In the genomic region with DNA sequence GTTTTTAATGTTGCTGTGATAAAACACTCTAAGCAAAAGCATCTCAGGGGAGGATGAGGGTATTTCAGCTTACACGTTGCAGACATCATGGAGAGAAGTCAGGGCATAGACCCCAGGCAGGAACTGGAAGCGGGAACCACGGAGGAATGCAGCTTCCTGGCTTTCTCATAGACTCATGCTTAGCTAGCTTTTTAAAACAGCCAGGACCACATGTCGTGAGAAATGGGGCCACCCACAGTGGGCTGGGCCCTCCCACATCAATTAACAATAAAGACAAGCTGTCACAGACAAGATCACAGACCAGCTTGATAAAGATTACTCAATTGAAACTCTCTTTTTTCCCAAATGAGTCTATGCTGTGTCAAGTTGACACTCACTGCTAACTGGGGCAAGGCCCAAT, we compare ENCODE assay signal across 20 mouse cellular contexts. TPM values are rescaled to one million over a fixed set of nuclear protein-coding genes. Genes with fewer than 3 reads are reported as not detected.
DNase-seq lines count a peak whose midpoint lies in the region; TF ChIP-seq lines count a peak whose summit lies in the region.
"Had no signal": no experiment of that assay in that cellular context is flagged by ENCODE, and none has a peak within 500 bp of the region (broad histone marks: within the 10 kb centered on the region; RNA-seq: fewer than 3 reads in every experiment).

No protein-coding gene starts in this region.

- H3K27ac ChIP-seq in layer of hippocampus, adult 2 months = no peak overlapping the region
- H3K27ac ChIP-seq: embryonic facial prominence, embryonic 12.5 days; heart, embryonic 15.5 days; left cerebral cortex, adult 2 months had no signal

- peak; percentile 74 for DNase-seq in heart, adult 11 months
- DNase-seq in heart, adult 8-10 months (ENCODE audit: low spot score) = no peak
- DNase-seq in layer of hippocampus, adult 2 months (ENCODE audit: low spot score in 2 of 2) = peak; percentile 6 to 11
- no peak for DNase-seq in layer of hippocampus, postnatal 14 days (ENCODE audit: low spot score in 2 of 2)
- peak; percentile 44 for DNase-seq in retina, postnatal 1 day
- no peak for DNase-seq in retina, embryonic 14.5 days (ENCODE audit: low spot score)
- DNase-seq in gastrocnemius, postnatal 4 days (ENCODE audit: low spot score in 2 of 2) = no peak
- no peak for DNase-seq in liver
- DNase-seq: cerebellum, adult 2 months; cerebellum, postnatal 36 days; heart, postnatal 4 days; kidney, adult 8-10 months; kidney, postnatal 14 days; left cerebral cortex, postnatal 4 days; liver, postnatal 0 days; thymus, postnatal 14 days had no signal

- no peak overlapping the region for H3K4me3 ChIP-seq in layer of hippocampus, adult 2 months
- H3K4me3 ChIP-seq: embryonic facial prominence, embryonic 12.5 days; erythroblast, embryonic 14.5 days; heart, embryonic 15.5 days; left cerebral cortex, adult 2 months had no signal

- no peak for TF ChIP-seq CTCF in layer of hippocampus, adult 2 months (conservative IDR thresholded peaks at IDR 0.05)

RNA-seq across cellular contexts. Expression of a gene that starts 44.4 kb away (rescaled TPM):
- 10 to 100 TPM in 2 of 4 experiments, 1 to 10 TPM in 2; 9.6 to 13.6 (median 9.9) TPM for total RNA-seq in heart, adult 8-10 months (2022)
- total RNA-seq in layer of hippocampus, adult 2 months (2021) = 10 to 100 TPM; 87.0 to 99.6 TPM
- 10 to 100 TPM; 62.6 to 69.3 TPM for total RNA-seq in layer of hippocampus, postnatal 14 days (2021)
- total RNA-seq in gastrocnemius, postnatal 4 days (2021) = 10 to 100 TPM; 14.0 to 15.7 TPM

Comparison
In these comparisons a context has a peak if more than half of its experiments do, and no peak if none do; other contexts are left out.
1. DNase-seq: peak in heart, adult 11 months (single experiment), layer of hippocampus, adult 2 months (2 of 2) and retina, postnatal 1 day (single experiment); none in heart, adult 8-10 months (single experiment), layer of hippocampus, postnatal 14 days (0 of 2), retina, embryonic 14.5 days (single experiment), gastrocnemius, postnatal 4 days (0 of 2) and liver (single experiment).